Mouse (Mus musculus): ENCODE data around the gene Poc1b. TPM values are rescaled to one million over a fixed set of nuclear protein-coding genes. Genes with fewer than 3 reads are reported as not detected.

The Poc1b gene
- polyA plus RNA-seq, 1 experiment = 10.5 TPM

DNA sequence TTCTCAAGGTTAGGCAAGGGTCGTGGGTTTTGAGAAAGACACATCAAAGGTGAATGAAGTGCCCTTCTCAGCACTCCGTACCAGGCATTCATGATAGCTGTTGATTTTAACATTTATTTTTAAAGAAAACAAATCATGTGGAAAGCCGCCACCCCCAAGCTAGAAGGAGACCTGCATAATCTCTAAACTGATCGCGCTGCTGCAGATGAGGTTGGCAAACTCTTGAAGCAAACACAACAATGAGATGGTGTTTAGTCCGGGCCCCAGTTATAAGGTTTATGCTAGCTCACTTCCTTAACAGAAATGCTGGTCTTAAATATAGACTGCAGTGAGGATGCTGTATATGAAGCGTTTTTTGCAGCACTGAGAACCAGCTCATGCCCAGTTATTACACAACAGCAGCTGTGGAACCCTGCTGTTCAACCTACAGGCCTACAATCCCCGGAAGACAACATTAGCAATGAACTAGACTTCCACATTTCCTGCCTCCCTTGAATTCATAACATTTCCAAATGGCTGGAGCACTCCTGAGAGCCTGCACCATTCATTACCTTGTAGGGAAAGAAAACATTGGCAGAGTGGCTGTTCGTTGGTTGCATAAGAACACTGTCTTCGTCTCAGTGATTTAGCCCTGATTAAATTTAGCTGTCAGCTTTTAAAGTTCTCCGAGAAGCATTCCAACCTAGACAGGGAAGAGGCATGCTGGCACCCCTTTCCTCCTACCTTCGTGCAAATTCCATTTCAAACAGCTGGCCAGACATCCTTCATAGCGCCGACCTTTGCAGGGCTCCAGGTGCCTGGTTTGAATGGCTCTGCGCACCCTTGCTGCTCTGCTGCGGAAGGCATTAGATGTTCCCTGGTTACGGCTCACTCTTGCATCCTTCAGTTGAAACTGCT, 121.4 kb downstream of the Poc1b start:
- no peaks in the 10 kb centered on the region for H3K27me3 ChIP-seq (ENCODE audit: control insufficient read depth, insufficient read depth, insufficient read length)
- H3K79me2 ChIP-seq (ENCODE audit: control insufficient read depth, insufficient read depth) = no peaks in the 10 kb centered on the region
- no peak overlapping the region for H3K4me3 ChIP-seq (ENCODE audit: insufficient read depth, poor library complexity, severe bottlenecking)
- no peaks in the 10 kb centered on the region for H3K36me3 ChIP-seq (ENCODE audit: control insufficient read depth, insufficient read depth)
- H3K79me3 ChIP-seq (ENCODE audit: low read depth) = no peaks in the 10 kb centered on the region
- H3ac ChIP-seq (ENCODE audit: control insufficient read depth, insufficient read length, low read depth) = no peak overlapping the region
- TF ChIP-seq USF1 (IDR thresholded peaks at IDR 0.05; ENCODE audit: low read depth) (no peak), MYOD1 (IDR thresholded peaks at IDR 0.05; ENCODE audit: control insufficient read depth, insufficient read length, low read depth) (no peak)

DNA sequence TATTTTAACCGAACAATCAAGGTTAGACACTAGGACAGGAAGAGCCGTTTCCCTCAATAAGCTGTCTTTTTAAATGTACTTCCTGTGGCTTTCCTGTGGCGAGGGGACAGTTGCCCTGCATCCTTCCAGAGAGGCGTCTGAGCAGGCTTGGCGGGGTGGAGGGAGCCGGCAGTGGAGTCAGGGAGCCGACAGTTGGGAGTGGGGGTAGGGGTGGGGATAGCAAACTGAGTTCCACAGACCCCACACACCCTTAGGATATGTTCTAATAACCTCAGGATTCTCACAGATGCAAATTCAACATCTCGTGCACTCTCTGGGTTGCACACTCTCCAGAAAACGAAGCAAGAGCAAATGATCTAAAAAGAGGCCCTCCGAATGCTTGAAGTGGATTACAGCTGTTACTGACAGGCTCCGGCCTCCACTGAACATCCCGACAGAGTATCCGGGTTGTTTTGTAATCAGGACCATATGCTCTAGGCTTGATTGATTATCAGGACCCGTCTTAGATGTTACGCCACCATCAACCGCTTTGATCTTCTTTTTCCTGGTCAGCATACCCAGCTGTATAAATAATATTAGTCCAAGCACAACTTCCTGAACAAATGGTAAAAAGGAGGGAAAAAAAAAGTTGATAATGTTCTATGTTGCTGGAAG, 122.3 kb downstream of the Poc1b start:
- no peaks in the 10 kb centered on the region for H3K27me3 ChIP-seq (ENCODE audit: control insufficient read depth, insufficient read depth, insufficient read length)
- H3K4me3 ChIP-seq (ENCODE audit: insufficient read depth, poor library complexity, severe bottlenecking) = no peak overlapping the region
- no peak overlapping the region for H3ac ChIP-seq (ENCODE audit: control insufficient read depth, insufficient read length, low read depth)
- H3K36me3 ChIP-seq (ENCODE audit: control insufficient read depth, insufficient read depth) = no peaks in the 10 kb centered on the region
- no peaks in the 10 kb centered on the region for H3K79me2 ChIP-seq (ENCODE audit: control insufficient read depth, insufficient read depth)
- TF ChIP-seq MYOD1 (IDR thresholded peaks at IDR 0.05; ENCODE audit: control insufficient read depth, insufficient read length, low read depth) (no peak), MYOG (IDR thresholded peaks at IDR 0.05; ENCODE audit: control insufficient read depth, extremely low read depth, insufficient read length) (no peak), CTCF (IDR thresholded peaks at IDR 0.05; ENCODE audit: control insufficient read depth, insufficient read depth, insufficient read length) (no peak), CEBPB (IDR thresholded peaks at IDR 0.05; ENCODE audit: low read depth) (no peak), FOSL1 (IDR thresholded peaks at IDR 0.05; ENCODE audit: insufficient read depth, low read length, poor library complexity, severe bottlenecking) (no peak), USF1 (IDR thresholded peaks at IDR 0.05; ENCODE audit: low read depth) (no peak)
- H3K79me3 ChIP-seq (ENCODE audit: low read depth) = no peaks in the 10 kb centered on the region

DNA sequence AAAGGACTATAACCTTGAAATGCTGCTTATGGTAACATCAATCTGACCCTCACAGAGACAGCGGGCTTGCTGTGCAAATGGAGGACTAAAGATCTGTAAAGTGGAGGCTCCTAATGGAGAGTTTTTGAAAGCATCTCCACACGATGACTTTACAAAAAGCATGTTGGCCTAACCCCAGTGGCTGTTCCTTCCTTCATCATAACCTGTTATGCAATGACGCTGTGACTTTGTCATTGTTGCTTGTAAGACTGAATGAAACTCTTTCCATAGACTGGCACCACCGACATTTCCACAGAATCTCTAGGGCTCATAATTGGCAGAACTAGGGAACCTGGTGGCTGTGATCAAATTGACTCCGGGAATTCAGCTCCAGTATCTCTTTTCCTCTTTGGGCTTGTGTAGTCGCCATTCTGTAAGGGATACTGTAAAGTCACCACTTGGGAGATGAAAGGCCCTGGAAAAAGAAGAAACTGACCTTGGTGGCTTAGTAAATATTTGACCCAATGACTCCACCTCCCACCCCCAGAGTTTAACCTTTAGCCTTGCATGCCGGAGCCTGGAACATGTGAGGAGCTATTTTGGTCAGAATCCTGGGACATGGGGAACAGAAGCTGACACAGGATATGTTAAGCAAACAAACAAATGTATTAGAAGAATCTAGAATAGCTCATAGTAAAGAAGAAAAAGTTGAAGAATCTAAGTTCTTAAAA, 125.8 kb downstream of the Poc1b start:
- no peaks in the 10 kb centered on the region for H3K79me3 ChIP-seq (ENCODE audit: low read depth)
- no peak overlapping the region for H3ac ChIP-seq (ENCODE audit: control insufficient read depth, insufficient read length, low read depth)
- H3K4me3 ChIP-seq (ENCODE audit: insufficient read depth, poor library complexity, severe bottlenecking) = no peak overlapping the region
- H3K79me2 ChIP-seq (ENCODE audit: control insufficient read depth, insufficient read depth) = no peaks in the 10 kb centered on the region
- H3K27me3 ChIP-seq (ENCODE audit: control insufficient read depth, insufficient read depth, insufficient read length) = no peaks in the 10 kb centered on the region
- TF ChIP-seq CEBPB (IDR thresholded peaks at IDR 0.05; ENCODE audit: low read depth) = peak; percentile 42
- TF ChIP-seq MYOD1 (IDR thresholded peaks at IDR 0.05; ENCODE audit: control insufficient read depth, insufficient read length, low read depth) = no peak
- no peak for TF ChIP-seq FOSL1 (IDR thresholded peaks at IDR 0.05; ENCODE audit: insufficient read depth, low read length, poor library complexity, severe bottlenecking)
- H3K36me3 ChIP-seq (ENCODE audit: control insufficient read depth, insufficient read depth) = no peaks in the 10 kb centered on the region

DNA sequence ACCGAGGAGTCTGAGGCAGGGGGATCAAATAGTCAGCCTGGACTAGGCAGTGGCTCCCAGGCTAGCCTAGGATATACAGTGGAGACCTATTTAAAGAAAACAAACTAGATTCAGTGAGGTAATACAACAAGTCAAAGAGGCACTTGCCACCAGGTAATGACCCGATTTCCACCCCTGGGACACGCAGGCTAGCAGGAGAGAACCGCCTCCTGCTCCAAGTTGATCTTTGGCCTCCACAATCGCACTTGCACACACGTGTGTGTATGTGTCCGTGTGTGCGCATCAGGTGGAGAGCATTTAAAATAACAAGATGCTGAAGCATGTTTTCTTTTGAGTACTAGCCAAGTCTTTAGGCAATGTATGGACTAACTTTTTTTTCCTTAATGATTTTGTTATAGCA, 127.5 kb downstream of the Poc1b start:
- no peak overlapping the region for H3ac ChIP-seq (ENCODE audit: control insufficient read depth, insufficient read length, low read depth)
- no peaks in the 10 kb centered on the region for H3K79me2 ChIP-seq (ENCODE audit: control insufficient read depth, insufficient read depth)
- TF ChIP-seq MYOG (IDR thresholded peaks at IDR 0.05; ENCODE audit: control insufficient read depth, extremely low read depth, insufficient read length) (no peak), FOSL1 (IDR thresholded peaks at IDR 0.05; ENCODE audit: insufficient read depth, low read length, poor library complexity, severe bottlenecking) (no peak), MYOD1 (IDR thresholded peaks at IDR 0.05; ENCODE audit: control insufficient read depth, insufficient read length, low read depth) (no peak), USF1 (IDR thresholded peaks at IDR 0.05; ENCODE audit: low read depth) (no peak), MAX (IDR thresholded peaks at IDR 0.05) (no peak), CEBPB (IDR thresholded peaks at IDR 0.05; ENCODE audit: low read depth) (no peak), CTCF (IDR thresholded peaks at IDR 0.05; ENCODE audit: control insufficient read depth, insufficient read depth, insufficient read length) (no peak)
- H3K27me3 ChIP-seq (ENCODE audit: control insufficient read depth, insufficient read depth, insufficient read length) = no peaks in the 10 kb centered on the region
- H3K36me3 ChIP-seq (ENCODE audit: control insufficient read depth, insufficient read depth) = peaks cover 2% of the 10 kb centered on the region
- H3K4me3 ChIP-seq (ENCODE audit: insufficient read depth, poor library complexity, severe bottlenecking) = no peak overlapping the region
- no peaks in the 10 kb centered on the region for H3K79me3 ChIP-seq (ENCODE audit: low read depth)

DNA sequence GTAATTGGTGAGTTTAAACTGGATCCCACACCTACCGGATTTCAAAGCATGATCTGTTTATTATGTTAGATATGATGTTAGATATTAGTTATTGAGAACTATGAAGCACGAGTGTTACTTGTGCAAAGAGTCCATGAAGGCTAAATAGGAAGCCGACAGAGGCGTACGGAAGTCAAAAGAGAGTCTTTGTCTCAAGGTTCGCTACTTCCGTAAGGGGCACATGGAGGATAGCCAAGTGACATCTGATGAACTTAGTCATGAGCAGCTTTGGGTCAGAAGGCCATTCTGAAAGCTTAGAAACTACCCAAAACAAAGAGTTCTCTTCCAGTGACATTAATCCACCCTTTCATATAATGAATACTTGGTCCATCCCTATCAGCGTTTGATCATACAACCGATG, 128.2 kb downstream of the Poc1b start:
- Histone ChIP-seq H3K79me3 (ENCODE audit: low read depth) (no peaks in the 10 kb centered on the region), H3K36me3 (ENCODE audit: control insufficient read depth, insufficient read depth) (peaks cover 2% of the 10 kb centered on the region), H3K79me2 (ENCODE audit: control insufficient read depth, insufficient read depth) (peaks cover 5% of the 10 kb centered on the region), H3K4me3 (ENCODE audit: insufficient read depth, poor library complexity, severe bottlenecking) (no peak overlapping the region), H3K27me3 (ENCODE audit: control insufficient read depth, insufficient read depth, insufficient read length) (no peaks in the 10 kb centered on the region), H3ac (ENCODE audit: control insufficient read depth, insufficient read length, low read depth) (no peak overlapping the region)
- no peak for TF ChIP-seq MYOG (IDR thresholded peaks at IDR 0.05; ENCODE audit: control insufficient read depth, extremely low read depth, insufficient read length)
- no peak for TF ChIP-seq FOSL1 (IDR thresholded peaks at IDR 0.05; ENCODE audit: insufficient read depth, low read length, poor library complexity, severe bottlenecking)
- TF ChIP-seq USF1 (IDR thresholded peaks at IDR 0.05; ENCODE audit: low read depth) = no peak
- TF ChIP-seq MYOD1 (IDR thresholded peaks at IDR 0.05; ENCODE audit: control insufficient read depth, insufficient read length, low read depth) = no peak
- TF ChIP-seq MAX (IDR thresholded peaks at IDR 0.05) = no peak
- no peak for TF ChIP-seq CEBPB (IDR thresholded peaks at IDR 0.05; ENCODE audit: low read depth)

Data from C2C12 (cell line).